Mouse (Mus musculus): ENCODE measurements around the gene Dnmbp.

- no peak for TF ChIP-seq CTCF (IDR thresholded peaks at IDR 0.05; ENCODE audit: low read depth)
- no peak for TF ChIP-seq EP300 (optimal IDR thresholded peaks at IDR 0.05)
These were observed 94.6 kb downstream of the Dnmbp start for GRCm38 (mm10) chr19:43845331-43845908.
